In genomic region chr14:122726456-122726855, GRCm38 (mm10) we compare ENCODE assay signal across 11 mouse cellular contexts.
"Had no signal": no experiment of that assay in that cellular context is flagged by ENCODE, and none has a peak within 500 bp of the region (broad histone marks: within the 10 kb centered on the region; RNA-seq: fewer than 3 reads in every experiment).

No protein-coding gene starts in this region.

- DNase-seq: cerebellum, adult 9-10 months; cerebellum, adult 9-11 months; embryo, embryonic 11 days; forebrain, postnatal 0 days; gastrocnemius, adult 2 months; gastrocnemius, postnatal 10 days; gastrocnemius, postnatal 14 days; gastrocnemius, postnatal 25 days; gastrocnemius, postnatal 36 days; heart, adult 18-20 months; heart, adult 2 months had no signal
